Mouse (Mus musculus) thymus, postnatal 14 days (tissue): ENCODE results near the gene Gm28360.
"Not testable (repeated sequence)": the region's sequence is repeated elsewhere in the genome, so short reads cannot be mapped to it uniquely, and the experiment has no call there.

Experiments
- DNase-seq: peaks from one replicate; pipeline ENCODE4 v3.0.0; 2021

Gm28360 gene

DNA sequence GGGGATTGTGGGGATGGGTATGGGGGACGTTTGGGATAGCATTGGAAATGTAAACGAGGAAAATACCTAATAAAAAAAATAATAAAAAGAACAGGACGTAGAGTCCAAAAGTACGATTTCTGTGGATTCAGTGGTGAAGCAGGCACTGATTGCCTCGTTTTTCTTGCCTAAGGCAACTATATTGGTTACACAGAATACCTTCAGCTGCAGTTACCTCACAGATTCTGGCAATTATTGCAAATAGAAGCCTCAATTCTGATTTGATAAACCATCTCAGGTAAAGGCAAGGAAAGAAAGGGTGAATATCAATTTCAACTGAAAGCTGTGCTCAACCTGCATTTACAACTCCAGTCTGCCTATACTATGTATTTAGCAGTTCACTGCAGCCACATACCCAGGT lies at the start of gene Gm28360:
TSS of gene Gm28360 (plus strand) at position 301 of the 400 bp plus-strand sequence.
- DNase-seq, result not testable (repeated sequence)

DNA sequence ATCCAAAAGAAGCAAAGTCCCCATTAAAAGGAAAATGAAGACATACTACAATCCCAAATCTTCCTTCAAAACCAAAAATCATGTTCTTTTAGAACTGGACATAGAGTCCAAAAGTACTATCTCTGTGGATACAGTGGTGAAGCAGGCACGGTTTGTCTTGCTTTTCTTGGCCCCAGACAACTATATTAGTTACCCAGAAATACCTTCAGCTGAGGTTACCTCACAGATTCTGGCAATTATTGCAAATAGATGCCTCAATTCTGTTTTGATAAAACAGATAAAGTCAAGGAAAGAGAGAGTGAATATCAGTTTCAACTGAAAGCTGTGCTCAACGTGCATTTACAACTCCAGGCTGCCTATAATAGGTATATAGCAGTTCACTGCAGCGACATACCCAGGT lies 49.0 kb upstream of the Gm28360 start, which contains the start of gene B020011L13Rik:
TSS of gene B020011L13Rik (plus strand) at position 301 of the 400 bp plus-strand sequence.
- not testable (repeated sequence) for DNase-seq

DNA sequence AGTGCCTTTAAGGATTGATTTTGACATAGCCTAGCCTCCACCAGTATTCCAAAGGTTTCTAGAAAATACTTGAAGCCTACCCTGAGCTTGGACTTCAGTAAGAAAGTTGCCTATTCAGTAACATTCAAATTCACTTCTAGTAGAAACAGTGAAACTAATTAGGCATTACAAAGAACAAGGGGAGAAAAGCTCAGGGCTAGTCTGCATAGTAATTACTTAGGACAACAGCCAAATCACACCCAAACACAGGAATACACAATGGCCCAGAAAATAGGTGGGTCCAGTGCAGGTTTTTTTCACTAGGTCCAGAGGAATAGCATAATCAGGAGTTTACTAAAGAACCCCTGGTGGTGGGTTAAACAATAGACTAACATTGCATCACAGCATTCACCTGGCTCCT lies 13.6 kb upstream of the Gm28360 start:
- not testable (repeated sequence) for DNase-seq

DNA sequence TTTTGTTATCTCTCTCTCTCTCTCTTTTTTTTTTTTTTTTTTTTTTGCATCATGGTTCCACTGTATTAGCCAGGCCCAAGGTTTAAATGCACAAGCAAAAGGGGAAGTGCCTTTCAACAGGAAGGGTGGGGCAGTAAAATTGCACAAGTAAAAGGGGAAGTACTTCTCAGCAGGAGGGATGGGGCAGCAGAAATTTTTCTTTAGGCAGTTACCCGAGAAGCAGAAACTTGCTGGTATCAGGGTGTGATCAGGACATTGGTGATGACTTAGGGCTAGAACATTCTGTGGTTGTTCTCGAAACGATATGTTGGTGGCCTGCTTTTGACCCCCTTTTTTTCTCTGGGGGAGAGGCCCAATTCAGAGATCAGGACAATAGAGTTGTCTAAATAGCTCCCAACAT lies 21.8 kb downstream of the Gm28360 start:
- not testable (repeated sequence) for DNase-seq
